Mouse (Mus musculus) induced T-regulatory cell, adult 2 months (primary cell): Measurements from ENCODE around the gene Frmpd4.
A peak's percentile ranks its signal among the peaks of the same experiment; 100 is the strongest.

ENCODE experiments used
- DNase-seq: peaks from one replicate; pipeline ENCODE4 v3.0.0-alpha.2; 2012; ENCODE audit warnings: low read depth

Gene Frmpd4

GRCm38 (mm10) chrX:167552827-167553226 lies 1024.2 kb downstream of the Frmpd4 start:
- DNase-seq, result no peak

- no peak for DNase-seq
Observed at GRCm38 (mm10) chrX:167523151-167523550, 1053.9 kb downstream of the Frmpd4 start.

- no peak for DNase-seq
Observed at GRCm38 (mm10) chrX:167522528-167522927, 1054.5 kb downstream of the Frmpd4 start.

- no peak for DNase-seq
Observed at GRCm38 (mm10) chrX:167518440-167518839, 1058.6 kb downstream of the Frmpd4 start.

- peak; percentile 63 for DNase-seq
Observed at GRCm38 (mm10) chrX:167497780-167498179, 1079.3 kb downstream of the Frmpd4 start.

- no peak for DNase-seq
Observed at GRCm38 (mm10) chrX:167492265-167492664, 1084.8 kb downstream of the Frmpd4 start.

GRCm38 (mm10) chrX:167491589-167492207 lies 1085.3 kb downstream of the Frmpd4 start:
- no peak for DNase-seq

- no peak for DNase-seq
Observed at GRCm38 (mm10) chrX:167483409-167484177, 1093.4 kb downstream of the Frmpd4 start.

GRCm38 (mm10) chrX:167477636-167478035 lies 1099.4 kb downstream of the Frmpd4 start:
- DNase-seq, result no peak

- DNase-seq, result no peak
Observed at GRCm38 (mm10) chrX:167434883-167435282, 1142.1 kb downstream of the Frmpd4 start.

- DNase-seq, result no peak
Observed at GRCm38 (mm10) chrX:167433950-167434349, 1143.1 kb downstream of the Frmpd4 start.
